ENCODE assay signal across 12 mouse cellular contexts in the genomic region with DNA sequence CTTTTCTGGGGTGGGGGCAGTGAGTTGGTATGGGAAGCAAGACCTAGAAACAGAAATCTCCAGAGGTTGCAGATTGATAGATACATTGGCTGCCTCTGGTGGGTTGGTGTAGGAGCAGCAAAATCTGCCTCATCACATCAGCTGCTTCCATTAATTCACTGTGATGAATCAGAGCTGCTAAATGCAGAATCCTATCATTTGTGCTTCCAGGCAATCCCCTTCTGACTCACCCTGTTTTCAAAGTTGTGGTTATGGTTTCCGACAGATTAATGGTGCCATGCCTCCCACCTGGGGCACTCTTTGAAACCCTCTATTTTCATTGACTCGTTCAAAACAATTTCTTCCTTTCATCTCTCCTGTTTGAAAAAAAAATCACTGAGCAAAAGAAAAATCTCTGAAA.
A peak's percentile ranks its signal among the peaks of the same experiment; 100 is the strongest.
DNase-seq lines count a peak whose midpoint lies in the region.
"Had no signal": no experiment of that assay in that cellular context is flagged by ENCODE, and none has a peak within 500 bp of the region (broad histone marks: within the 10 kb centered on the region; RNA-seq: fewer than 3 reads in every experiment).

No protein-coding gene starts in this region.

- DNase-seq in layer of hippocampus, adult 9-10 months (ENCODE audit: low spot score) = peak; percentile 9
- DNase-seq in layer of hippocampus, postnatal 10 days (ENCODE audit: low spot score in 2 of 2) = no peak
- peak; percentile 24 for DNase-seq in right cerebral cortex, adult 18-20 months
- DNase-seq in right cerebral cortex, postnatal 14 days = no peak
- DNase-seq in brain, adult 2 months (ENCODE audit: low read depth, low spot score) = peak; percentile 87
- peak; percentile 27 for DNase-seq in retina, postnatal 1 day
- DNase-seq in lung, adult 18-20 months = no peak
- DNase-seq: adrenal gland, postnatal 25 days; cerebellum, adult 18-20 months; cerebellum, postnatal 25 days; embryo, embryonic 11 days; lung, adult 2 months had no signal

Comparison
In these comparisons a context has a peak if more than half of its experiments do, and no peak if none do; other contexts are left out.
1. DNase-seq: peak in layer of hippocampus, adult 9-10 months (single experiment), right cerebral cortex, adult 18-20 months (single experiment), brain, adult 2 months (single experiment) and retina, postnatal 1 day (single experiment); none in layer of hippocampus, postnatal 10 days (0 of 2), right cerebral cortex, postnatal 14 days (single experiment) and lung, adult 18-20 months (0 of 2).